Mouse (Mus musculus) ovary, postnatal 36 days (tissue): ENCODE results near the gene Ndufa11.

ENCODE experiments used
- DNase-seq: peaks from one replicate; pipeline ENCODE4 v3.0.0; 2022; ENCODE audit warnings: low spot score, mixed read lengths

Ndufa11 gene

DNA sequence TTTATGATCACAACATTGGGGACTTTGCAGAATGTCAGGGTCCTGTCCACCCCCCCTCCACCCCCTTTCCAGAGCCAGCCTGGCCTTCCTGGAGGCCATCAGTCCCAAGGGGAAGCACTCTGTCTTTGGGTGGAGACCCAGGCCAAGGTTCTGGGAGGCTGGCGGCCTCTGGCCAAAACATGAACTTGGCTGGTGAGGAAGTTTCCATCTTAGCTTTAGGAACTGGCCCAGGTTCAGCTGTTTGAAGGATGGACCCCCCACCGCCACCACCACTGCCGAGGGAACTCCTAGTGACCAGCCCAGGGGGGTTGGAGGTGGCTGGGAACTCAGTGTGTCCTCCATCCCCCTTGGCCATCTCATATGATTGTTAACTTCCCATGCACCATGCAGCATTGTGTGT, 43.5 kb downstream of the Ndufa11 start:
- no peak for DNase-seq

DNA sequence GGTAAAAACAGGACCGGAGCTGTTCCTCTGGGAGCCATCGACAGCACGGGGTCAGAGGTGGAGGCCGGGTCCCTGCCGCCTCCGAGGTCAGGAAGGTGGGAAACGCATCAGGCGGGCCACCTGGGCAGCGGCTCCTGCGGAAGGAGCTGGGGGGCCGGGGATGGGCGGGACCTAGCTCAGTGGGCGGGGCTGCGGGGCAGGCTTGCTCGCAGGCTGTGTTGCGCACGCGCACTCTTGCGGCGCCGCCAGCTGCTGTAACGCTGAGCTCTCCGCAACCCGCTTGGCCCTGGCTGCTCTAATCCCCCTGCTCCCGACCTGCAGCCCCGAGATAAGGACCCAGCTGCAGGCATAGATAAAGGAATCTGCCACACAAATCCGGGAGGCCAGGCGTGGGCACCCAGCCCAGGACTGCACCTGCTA, 44.4 kb downstream of the Ndufa11 start:
- peak; percentile 90 for DNase-seq

DNA sequence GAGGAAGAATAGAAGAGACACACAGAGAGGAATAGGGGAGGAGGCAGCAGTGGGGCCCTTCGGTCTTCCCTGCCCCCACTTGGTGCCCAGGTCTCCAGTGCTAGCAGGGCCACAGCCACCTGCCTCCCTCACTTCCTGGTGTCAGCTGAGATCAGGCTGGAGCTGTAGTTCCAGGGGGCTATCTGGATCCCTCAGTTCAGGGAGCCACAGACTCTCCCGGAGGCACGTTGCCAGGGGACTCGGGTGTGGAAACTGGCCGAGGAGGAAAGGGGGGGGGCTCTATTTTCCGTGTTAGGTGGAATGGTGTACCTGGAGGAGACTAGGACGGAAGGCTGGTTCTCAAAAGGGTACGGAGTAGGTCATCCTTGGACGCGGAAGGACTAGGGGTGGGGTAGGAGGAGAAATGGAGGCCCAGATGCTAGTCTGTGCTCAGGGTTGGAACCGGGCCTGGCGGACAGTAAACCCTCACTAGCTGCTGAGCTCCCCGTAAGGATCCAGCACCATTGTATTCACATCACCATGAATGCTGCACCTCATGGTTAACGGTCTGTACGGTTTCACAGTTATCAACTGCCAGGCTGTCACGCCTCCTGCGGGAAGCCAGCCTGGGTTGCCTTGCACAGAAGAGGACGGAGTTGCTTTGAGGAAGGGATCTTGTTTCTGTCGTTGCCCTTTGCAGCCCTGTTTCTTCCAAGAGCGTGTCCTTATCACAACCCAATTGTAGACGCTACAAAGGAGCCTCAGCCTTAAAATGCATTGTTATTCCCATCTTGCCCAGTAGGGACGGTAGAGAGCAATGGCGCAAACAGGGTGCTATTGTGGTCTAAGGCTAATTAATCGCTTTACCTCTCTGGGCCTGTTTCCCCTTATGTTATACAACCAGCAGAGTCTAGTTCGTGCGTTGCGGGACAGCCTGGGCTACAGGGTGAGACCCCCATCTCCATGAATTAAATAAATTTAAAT, 45.5 kb downstream of the Ndufa11 start:
- DNase-seq: no peak

DNA sequence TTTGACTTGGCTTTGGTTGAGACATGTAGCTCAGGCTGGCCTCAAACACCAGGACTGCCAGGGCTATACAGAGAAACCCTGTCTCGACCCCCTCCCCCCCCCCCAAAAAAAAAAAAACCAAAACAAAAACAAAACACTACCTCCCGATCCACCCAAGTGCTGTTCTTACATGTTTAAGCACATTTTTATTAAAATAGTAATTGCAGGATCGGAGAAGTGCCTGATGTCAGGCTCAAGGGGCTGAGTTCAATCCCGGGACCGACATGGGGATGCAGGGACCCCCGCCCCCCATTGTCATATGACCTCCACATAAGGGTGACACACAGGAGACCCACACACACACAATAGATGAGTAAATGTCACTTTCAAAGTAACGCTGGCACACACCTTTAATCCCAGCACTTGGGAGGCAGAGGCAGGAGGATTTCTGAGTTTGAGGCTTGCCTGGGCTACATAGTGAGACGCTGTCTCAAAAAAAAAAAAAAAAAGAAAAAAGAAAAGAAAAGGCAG, 46.2 kb downstream of the Ndufa11 start:
- DNase-seq: no peak

DNA sequence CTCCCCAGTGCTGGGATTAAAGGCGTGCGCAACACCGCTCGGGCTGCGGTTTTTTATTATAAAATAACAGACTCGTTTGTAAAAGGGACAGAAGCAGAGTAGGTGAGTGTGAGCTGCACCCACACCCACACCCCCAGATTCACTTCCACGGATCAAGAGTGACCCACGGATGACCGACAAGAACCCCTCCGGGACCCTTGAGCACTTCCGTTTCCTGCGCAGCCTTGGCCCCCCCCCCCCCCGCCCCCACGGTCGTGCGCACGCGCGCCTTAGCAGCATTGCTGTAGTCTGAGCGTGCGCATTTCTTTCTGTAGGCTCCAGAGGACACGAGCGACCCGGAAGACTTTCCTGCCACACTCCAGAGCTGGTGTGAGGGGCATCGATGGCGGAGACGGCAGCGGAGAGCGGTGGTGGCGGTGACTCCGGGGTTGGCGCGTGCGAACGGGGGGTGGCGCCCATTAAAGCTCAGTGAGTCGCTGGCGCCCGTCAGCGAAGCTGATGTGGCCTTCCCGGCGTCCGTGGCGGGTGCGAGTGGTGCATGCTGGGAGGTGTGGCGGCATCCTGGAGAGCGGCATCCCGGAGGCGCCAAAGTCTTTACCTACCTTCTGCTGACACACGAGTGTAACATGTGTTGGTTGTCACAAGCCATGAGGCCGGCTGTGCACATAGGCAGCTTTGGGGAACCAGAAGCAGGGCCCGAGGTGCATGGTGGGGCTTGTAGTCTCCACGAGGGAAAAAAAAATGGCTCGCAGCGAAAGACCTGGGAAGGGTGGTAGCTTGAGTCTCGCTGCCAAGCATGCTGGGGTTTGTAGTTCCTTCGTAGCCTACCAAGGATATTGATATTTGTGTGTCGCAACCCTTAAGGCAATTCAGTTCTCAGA, 47.1 kb downstream of the Ndufa11 start, which contains the start of gene Dus3l:
Gene Dus3l, plus strand, starts transcription at position 284 of the 881 bp plus-strand sequence.
- peak; percentile 85 for DNase-seq

DNA sequence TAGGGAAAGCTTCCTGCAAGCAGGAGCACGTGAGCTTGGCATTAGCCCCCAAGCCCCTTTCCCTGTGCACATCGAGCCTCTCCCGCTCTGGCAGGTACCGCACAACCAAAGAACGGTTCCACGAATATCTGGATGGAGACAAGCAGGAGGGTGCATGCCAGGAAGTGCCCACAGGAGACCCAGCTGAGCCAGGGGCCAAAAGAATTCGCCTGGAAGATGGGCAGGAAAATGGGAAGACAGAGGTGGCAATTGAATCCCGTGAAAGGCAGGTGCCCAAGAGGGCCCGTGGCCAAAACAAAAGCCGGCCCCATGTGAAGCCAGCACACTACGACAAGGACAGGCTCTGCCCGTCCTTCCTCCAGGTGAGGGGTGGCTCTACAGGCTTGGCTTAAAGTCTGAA, 47.9 kb downstream of the Ndufa11 start:
- DNase-seq: no peak

DNA sequence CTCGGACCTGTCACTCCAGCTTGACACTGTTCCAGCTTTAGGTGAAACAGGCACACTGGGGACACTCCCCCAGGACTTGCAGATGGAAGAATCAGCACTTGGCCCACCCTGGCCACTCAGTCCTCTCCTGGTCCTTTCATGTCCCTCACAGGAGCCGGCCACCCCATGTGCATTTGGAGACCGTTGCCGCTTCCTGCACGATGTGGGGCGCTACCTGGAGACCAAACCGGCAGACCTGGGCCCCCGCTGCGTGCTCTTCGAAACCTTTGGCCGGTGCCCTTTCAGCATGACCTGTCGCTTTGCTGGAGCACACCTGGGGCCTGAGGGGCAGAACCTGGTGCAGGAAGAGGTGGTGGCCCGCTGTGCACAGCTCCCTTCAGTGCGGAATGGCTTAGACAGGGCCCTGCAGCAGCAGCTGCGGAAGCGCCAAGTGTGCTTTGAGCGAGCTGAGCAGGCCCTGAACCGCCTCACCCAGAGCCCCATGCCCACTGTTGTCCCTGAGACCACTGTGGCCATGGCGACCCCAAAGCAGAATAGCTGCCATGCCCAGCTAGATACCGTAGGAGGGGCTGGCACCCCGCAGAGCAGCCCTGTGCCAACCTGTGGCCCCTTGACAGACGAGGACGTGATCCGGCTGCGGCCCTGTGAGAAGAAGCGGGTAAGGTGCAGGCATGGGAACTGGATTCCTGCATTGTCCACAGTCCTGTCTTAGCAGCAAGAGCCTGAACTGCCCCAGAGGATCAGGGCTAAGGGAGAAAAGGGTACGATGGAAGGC, 49.3 kb downstream of the Ndufa11 start:
- DNase-seq: no peak

DNA sequence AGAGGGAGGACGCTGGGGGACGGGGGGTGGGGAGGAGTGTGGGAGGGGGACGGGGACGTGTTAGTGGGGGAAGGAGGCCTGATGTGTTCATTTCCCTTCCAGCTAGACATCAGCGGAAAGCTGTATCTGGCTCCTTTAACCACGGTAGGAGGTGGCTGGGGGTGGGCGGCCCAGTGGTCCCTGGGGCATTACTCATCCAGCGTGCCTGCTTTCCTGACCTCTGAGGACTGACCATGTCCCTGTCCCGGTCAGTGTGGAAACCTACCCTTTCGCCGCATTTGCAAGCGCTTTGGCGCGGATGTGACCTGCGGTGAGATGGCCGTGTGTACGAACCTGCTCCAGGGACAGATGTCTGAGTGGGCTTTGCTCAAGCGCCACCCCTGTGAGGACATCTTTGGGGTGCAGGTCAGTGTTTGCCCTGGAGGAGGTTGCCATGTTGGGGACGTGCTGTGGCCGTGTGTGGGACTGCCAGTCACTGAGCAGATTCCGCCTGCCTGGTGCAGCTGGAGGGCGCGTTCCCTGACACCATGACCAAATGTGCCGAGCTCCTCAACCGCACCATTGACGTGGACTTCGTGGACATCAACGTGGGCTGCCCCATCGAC, 50.1 kb downstream of the Ndufa11 start:
- no peak for DNase-seq

DNA sequence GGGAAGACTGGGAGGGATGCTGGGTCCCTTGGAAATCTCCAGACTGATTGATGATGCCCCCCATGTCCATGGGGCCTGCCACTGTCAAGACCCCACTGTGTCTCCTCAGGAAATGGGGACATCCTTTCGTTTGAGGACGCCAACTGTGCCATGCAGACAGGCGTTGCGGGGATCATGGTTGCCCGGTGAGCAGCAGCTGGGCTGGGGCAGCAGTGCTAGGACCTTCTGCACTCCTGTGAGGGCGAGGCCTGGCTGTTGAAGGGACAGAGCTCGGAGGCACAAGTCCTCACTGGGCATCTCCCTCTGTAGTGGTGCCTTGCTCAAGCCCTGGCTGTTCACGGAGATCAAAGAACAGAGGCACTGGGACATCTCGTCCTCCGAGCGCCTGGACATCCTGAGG, 51.4 kb downstream of the Ndufa11 start:
- no peak for DNase-seq

DNA sequence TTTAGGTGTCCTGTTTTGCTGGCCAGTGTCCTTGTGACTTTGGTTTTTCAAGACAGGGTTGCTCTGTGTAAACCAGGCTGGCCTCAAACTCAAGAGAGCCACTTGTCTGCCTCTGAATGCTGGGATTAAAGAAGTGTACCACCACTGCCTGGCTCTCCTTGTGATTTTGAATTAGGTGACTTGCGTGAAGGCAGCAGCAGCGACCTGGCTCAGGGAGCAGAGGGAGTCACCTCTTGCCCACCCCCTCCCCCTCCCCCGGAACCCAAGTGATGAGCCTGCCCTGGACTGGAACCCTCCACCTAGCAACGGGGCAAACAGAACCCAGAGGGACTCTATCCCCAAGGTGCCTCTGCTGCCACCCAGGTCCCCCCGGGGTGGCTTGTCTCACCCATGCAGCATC, 52.4 kb downstream of the Ndufa11 start, which contains the start of gene Prr22:
Gene Prr22, plus strand, starts transcription at position 301 of the 400 bp plus-strand sequence.
- DNase-seq: no peak
